Mouse (Mus musculus): ENCODE results near the gene Shc2. TPM values are rescaled to one million over a fixed set of nuclear protein-coding genes. Genes with fewer than 3 reads are reported as not detected.

Shc2 gene
- total RNA-seq, 1 experiment = 4.3 TPM

- no peak overlapping the region for H3K27ac ChIP-seq (ENCODE audit: insufficient read depth, low read depth, low read length, poor library complexity, severe bottlenecking)
- in situ Hi-C loops (cut with MboI; ENCODE audit: low sequenced_read_pairs in 2 of 2, unreplicated experiment in 2 of 2) = loop anchor here in 1 of 2 experiments (10.0 kb wide), 1 partner anchor 64 kb away; no protein-coding TSS in a partner anchor
- no peak for TF ChIP-seq ZNF384 (IDR thresholded peaks at IDR 0.05; ENCODE audit: low read depth, low read length)
- TF ChIP-seq MAFK (IDR thresholded peaks at IDR 0.05; ENCODE audit: insufficient read depth, low read depth, low read length) = no peak
- TF ChIP-seq ZC3H11A (IDR thresholded peaks at IDR 0.05; ENCODE audit: borderline replicate concordance, low read depth, low read length) = no peak
- no peak overlapping the region for H3K4me3 ChIP-seq (ENCODE audit: insufficient read depth in 1 of 2, low read depth in 1 of 2, low read length in 2 of 2, poor library complexity in 1 of 2, severe bottlenecking in 1 of 2)
- H3K9me3 ChIP-seq (ENCODE audit: control insufficient read depth, insufficient read depth, low read depth, low read length) = no peaks in the 10 kb centered on the region
- no peak for DNase-seq (ENCODE audit: low read depth, low spot score)
- H3K4me1 ChIP-seq (ENCODE audit: control insufficient read depth in 2 of 2, insufficient read depth in 2 of 2, low read length in 2 of 2, poor library complexity in 1 of 2) = peaks cover 0 to 2% of the 10 kb centered on the region in 2 experiments; a peak in 2 of 4 replicates
- no peaks in the 10 kb centered on the region for H3K36me3 ChIP-seq (ENCODE audit: control insufficient read depth, insufficient read depth, low read length, poor library complexity, severe bottlenecking)
- H3K9ac ChIP-seq (ENCODE audit: insufficient read depth, low read depth, low read length, poor library complexity, severe bottlenecking) = no peak overlapping the region
Measured at GRCm38 (mm10) chr10:79590702-79591101, 47.0 kb downstream of the Shc2 start.

GRCm38 (mm10) chr10:79587752-79588126 is 50.0 kb downstream of the Shc2 start:
- Histone ChIP-seq H3K27ac (ENCODE audit: insufficient read depth, low read depth, low read length, poor library complexity, severe bottlenecking) (no peak overlapping the region), H3K4me3 (ENCODE audit: insufficient read depth in 1 of 2, low read depth in 1 of 2, low read length in 2 of 2, poor library complexity in 1 of 2, severe bottlenecking in 1 of 2) (no peak overlapping the region), H3K4me1 (ENCODE audit: control insufficient read depth in 2 of 2, insufficient read depth in 2 of 2, low read length in 2 of 2, poor library complexity in 1 of 2) (peaks cover 0 to 2% of the 10 kb centered on the region in 2 experiments; a peak in 2 of 4 replicates), H3K36me3 (ENCODE audit: control insufficient read depth, insufficient read depth, low read length, poor library complexity, severe bottlenecking) (no peaks in the 10 kb centered on the region), H3K9ac (ENCODE audit: insufficient read depth, low read depth, low read length, poor library complexity, severe bottlenecking) (no peak overlapping the region), H3K9me3 (ENCODE audit: control insufficient read depth, insufficient read depth, low read depth, low read length) (no peaks in the 10 kb centered on the region)
- TF ChIP-seq CHD2 (IDR thresholded peaks at IDR 0.05; ENCODE audit: low read depth, low read length) (no peak), MAFK (IDR thresholded peaks at IDR 0.05; ENCODE audit: insufficient read depth, low read depth, low read length) (no peak)
- in situ Hi-C loops (cut with MboI; ENCODE audit: low sequenced_read_pairs in 2 of 2, unreplicated experiment in 2 of 2) = no loop called here
- no peak for DNase-seq (ENCODE audit: low read depth, low spot score)

- Histone ChIP-seq H3K9ac (ENCODE audit: insufficient read depth, low read depth, low read length, poor library complexity, severe bottlenecking) (no peak within 1 kb of the TSS), H3K9me3 (ENCODE audit: control insufficient read depth, insufficient read depth, low read depth, low read length) (no peaks in the 10 kb centered on the region), H3K27ac (ENCODE audit: insufficient read depth, low read depth, low read length, poor library complexity, severe bottlenecking) (no peak within 1 kb of the TSS), H3K4me3 (ENCODE audit: insufficient read depth in 1 of 2, low read depth in 1 of 2, low read length in 2 of 2, poor library complexity in 1 of 2, severe bottlenecking in 1 of 2) (no peak within 1 kb of the TSS), H3K4me1 (ENCODE audit: control insufficient read depth in 2 of 2, insufficient read depth in 2 of 2, low read length in 2 of 2, poor library complexity in 1 of 2) (peaks cover 0 to 2% of the 10 kb centered on the region in 2 experiments; a peak in 2 of 4 replicates), H3K36me3 (ENCODE audit: control insufficient read depth, insufficient read depth, low read length, poor library complexity, severe bottlenecking) (no peaks in the 10 kb centered on the region)
- in situ Hi-C loops (cut with MboI; ENCODE audit: low sequenced_read_pairs in 2 of 2, unreplicated experiment in 2 of 2) = no loop called here
- TF ChIP-seq MAFK (IDR thresholded peaks at IDR 0.05; ENCODE audit: insufficient read depth, low read depth, low read length) (no peak), CHD2 (IDR thresholded peaks at IDR 0.05; ENCODE audit: low read depth, low read length) (no peak), HCFC1 (IDR thresholded peaks at IDR 0.05; ENCODE audit: borderline replicate concordance, insufficient read depth, low read length) (no peak), ZNF384 (IDR thresholded peaks at IDR 0.05; ENCODE audit: low read depth, low read length) (no peak), ZC3H11A (IDR thresholded peaks at IDR 0.05; ENCODE audit: borderline replicate concordance, low read depth, low read length) (no peak)
- no peak for DNase-seq (ENCODE audit: low read depth, low spot score)
Measured at GRCm38 (mm10) chr10:79587061-79587751, 50.5 kb downstream of the Shc2 start, which contains the start of gene Theg. Gene Theg, minus strand, starts transcription at chr10:79587331.

- Histone ChIP-seq H3K9ac (ENCODE audit: insufficient read depth, low read depth, low read length, poor library complexity, severe bottlenecking) (no peak overlapping the region), H3K36me3 (ENCODE audit: control insufficient read depth, insufficient read depth, low read length, poor library complexity, severe bottlenecking) (no peaks in the 10 kb centered on the region), H3K27ac (ENCODE audit: insufficient read depth, low read depth, low read length, poor library complexity, severe bottlenecking) (no peak overlapping the region), H3K4me1 (ENCODE audit: control insufficient read depth in 2 of 2, insufficient read depth in 2 of 2, low read length in 2 of 2, poor library complexity in 1 of 2) (peaks cover 0 to 2% of the 10 kb centered on the region in 2 experiments; a peak in 2 of 4 replicates), H3K4me3 (ENCODE audit: insufficient read depth in 1 of 2, low read depth in 1 of 2, low read length in 2 of 2, poor library complexity in 1 of 2, severe bottlenecking in 1 of 2) (no peak overlapping the region), H3K9me3 (ENCODE audit: control insufficient read depth, insufficient read depth, low read depth, low read length) (no peaks in the 10 kb centered on the region)
- no peak for TF ChIP-seq ZC3H11A (IDR thresholded peaks at IDR 0.05; ENCODE audit: borderline replicate concordance, low read depth, low read length)
- TF ChIP-seq HCFC1 (IDR thresholded peaks at IDR 0.05; ENCODE audit: borderline replicate concordance, insufficient read depth, low read length) = no peak
- TF ChIP-seq MAFK (IDR thresholded peaks at IDR 0.05; ENCODE audit: insufficient read depth, low read depth, low read length) = no peak
- no peak for TF ChIP-seq CHD2 (IDR thresholded peaks at IDR 0.05; ENCODE audit: low read depth, low read length)
- no peak for TF ChIP-seq ZNF384 (IDR thresholded peaks at IDR 0.05; ENCODE audit: low read depth, low read length)
- DNase-seq (ENCODE audit: low read depth, low spot score) = no peak
- in situ Hi-C loops (cut with MboI; ENCODE audit: low sequenced_read_pairs in 2 of 2, unreplicated experiment in 2 of 2) = no loop called here
Measured at GRCm38 (mm10) chr10:79586243-79586642, 51.5 kb downstream of the Shc2 start.

Data from ES-E14 (cell line).